Mouse (Mus musculus) heart, adult 2 months (tissue): ENCODE data around the gene Lfng. TPM values are rescaled to one million over a fixed set of nuclear protein-coding genes. Genes with fewer than 3 reads are reported as not detected.

Source experiments
- DNase-seq, 2 experiments: peaks; one replicate each; pipeline ENCODE4 v3.0.0; 2021
- H3K27ac ChIP-seq: fragments of 200-600 bp; 2 replicates; pipeline ENCODE4 v1.8.1; 2022
- H3K27me3 ChIP-seq: fragments of 200-500 bp; 2 replicates; pipeline ENCODE4 v1.6.1; 2012; ENCODE audit warnings: mild to moderate bottlenecking, low read length, inconsistent platforms, mixed read lengths; ENCODE audit not compliant: control insufficient read depth, insufficient read depth
- H3K36me3 ChIP-seq: fragments of 200-500 bp; 2 replicates; pipeline ENCODE4 v1.6.1; 2012; ENCODE audit warnings: low read length, inconsistent platforms; ENCODE audit not compliant: control insufficient read depth, insufficient read depth
- H3K4me1 ChIP-seq: fragments of 200-500 bp; 2 replicates; pipeline ENCODE4 v1.6.1; 2011; ENCODE audit warnings: low read length; ENCODE audit not compliant: control insufficient read depth, insufficient read depth
- H3K4me3 ChIP-seq: fragments of 200-600 bp; 2 replicates; pipeline ENCODE4 v1.8.1; 2022
- H3K79me2 ChIP-seq: fragments of 200-500 bp; replicated peaks from 2 replicates; pipeline ENCODE4 v1.6.1; 2012; ENCODE audit warnings: mild to moderate bottlenecking, inconsistent platforms, low read length, moderate library complexity, mixed read lengths; ENCODE audit not compliant: control insufficient read depth, insufficient read depth
- H3K9ac ChIP-seq: fragments of 200-500 bp; 2 replicates; pipeline ENCODE4 v1.6.1; 2012; ENCODE audit warnings: low read depth, mild to moderate bottlenecking, control low read depth, inconsistent platforms, low read length, mixed read lengths
- CTCF ChIP-seq: fragments of 200-600 bp; IDR thresholded peaks from 2 replicates; pipeline ENCODE4 v1.8.1; 2022; ENCODE audit warnings: antibody characterized with exemption, mild to moderate bottlenecking, moderate library complexity
- EP300 ChIP-seq: fragments of 200-500 bp; IDR thresholded peaks from 2 replicates; pipeline ENCODE4 v1.6.1; 2011; ENCODE audit warnings: low read depth, low read length, control low read depth; ENCODE audit not compliant: insufficient read depth
- POLR2A ChIP-seq: fragments of 200-500 bp; IDR thresholded peaks from 2 replicates; pipeline ENCODE4 v1.6.1; 2011; ENCODE audit warnings: mild to moderate bottlenecking, low read depth, low read length, control low read depth; ENCODE audit not compliant: insufficient read depth
- WGBS: fragments of 180-500 bp; shearing (Covaris S2); methylation state at CpG from one replicate; pipeline ENCODE4 v1.1.7; 2018; 5-methylcytosine and 5-hydroxymethylcytosine counted together
- intact Hi-C: fragments of 180-260 bp; cut with DNase I; formaldehyde crosslinking; loops from one replicate; pipeline ENCODE4 v1.15.1; 2025
- polyA plus RNA-seq: library from polyadenylated mRNA; depleted of rRNA; stranded (reverse); fragments of >200 nt; gene quantifications from 2 replicates; pipeline ENCODE4 v1.2.3, GENCODE M21; 2012
- total RNA-seq, 2 experiments: library from RNA; stranded (reverse); gene quantifications; 2 replicates each; pipeline ENCODE4 v1.2.3; 2021

The Lfng gene
- total and polyA plus RNA-seq, 3 experiments, result 7.4 to 23.1 (median 11.5) TPM

- TF ChIP-seq EP300, result peak; percentile 73; the same call in 1 of the 2 replicates
- 0 out of 2 replicates have a peak, but pooled peaks have one; percentile 35 for TF ChIP-seq POLR2A
- TF ChIP-seq CTCF, result no peak
- H3K79me2 ChIP-seq, result no peaks in the 10 kb centered on the region
- intact Hi-C loops, result no loop called here
- H3K27ac ChIP-seq, result peak overlapping the region; percentile 76
- peak; percentile 87 to 92 for DNase-seq
- peaks cover 27% of the 10 kb centered on the region for H3K4me1 ChIP-seq
- H3K9ac ChIP-seq, result no peak overlapping the region
- WGBS, result 5% methylated on average over 10 of the region's 10 CpGs
- no peaks in the 10 kb centered on the region for H3K27me3 ChIP-seq
- H3K36me3 ChIP-seq, result no peaks in the 10 kb centered on the region
- H3K4me3 ChIP-seq, result no peak overlapping the region
These were observed 35.4 kb upstream of the Lfng start for GRCm38 (mm10) chr5:140571673-140572072.

- H3K36me3 ChIP-seq, result no peaks in the 10 kb centered on the region
- TF ChIP-seq CTCF (no peak), EP300 (0 out of 2 replicates have a peak, but pooled peaks have one; percentile 28)
- DNase-seq, result peak; percentile 70 to 81
- no peak overlapping the region for H3K4me3 ChIP-seq
- H3K27ac ChIP-seq, result peak overlapping the region; percentile 76
- 41% methylated on average over 6 of the region's 6 CpGs for WGBS
- no peaks in the 10 kb centered on the region for H3K79me2 ChIP-seq
- H3K27me3 ChIP-seq, result no peaks in the 10 kb centered on the region
- H3K4me1 ChIP-seq, result peaks cover 25% of the 10 kb centered on the region
- intact Hi-C loops, result no loop called here
- no peak overlapping the region for H3K9ac ChIP-seq
These were observed 34.5 kb upstream of the Lfng start for GRCm38 (mm10) chr5:140572611-140573010.

DNA sequence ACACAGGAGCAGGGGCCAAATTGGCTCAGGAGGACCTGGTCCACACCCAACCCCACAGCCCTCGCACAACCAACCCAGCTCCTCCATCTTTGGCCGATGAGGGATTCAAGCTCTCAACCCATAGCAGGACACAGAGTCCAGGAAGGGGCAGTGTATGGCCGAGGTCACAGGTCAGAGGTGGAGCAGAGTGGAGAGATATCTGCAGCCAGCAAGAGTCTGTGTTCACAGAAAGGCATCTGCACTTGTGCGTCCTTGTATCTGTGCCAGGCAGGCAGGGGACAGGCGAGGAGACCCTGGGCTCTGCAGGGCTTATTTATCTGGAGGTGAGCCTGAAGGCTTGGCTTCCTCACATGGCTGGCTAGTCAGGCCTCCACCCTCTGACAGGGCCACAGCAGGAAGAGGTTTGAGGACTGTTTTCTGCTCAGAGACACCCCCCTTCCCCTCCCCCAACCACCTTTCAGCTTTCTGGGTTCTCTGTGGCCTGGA, 31.7 kb upstream of the Lfng start:
- Histone ChIP-seq H3K79me2 (no peaks in the 10 kb centered on the region), H3K4me1 (peaks cover 19% of the 10 kb centered on the region), H3K27me3 (no peaks in the 10 kb centered on the region), H3K4me3 (no peak overlapping the region), H3K27ac (peak overlapping the region; percentile 62), H3K9ac (no peak overlapping the region), H3K36me3 (no peaks in the 10 kb centered on the region)
- peak; percentile 72 to 79 for DNase-seq
- intact Hi-C loops, result loop anchor here (1.0 kb wide), 1 partner anchor 31 kb away; no protein-coding TSS in a partner anchor
- TF ChIP-seq EP300 (0 out of 2 replicates have a peak, but pooled peaks have one; percentile 0), CTCF (no peak)
- WGBS, result 30% methylated on average over 5 of the region's 5 CpGs

GRCm38 (mm10) chr5:140579221-140579620, 27.9 kb upstream of the Lfng start:
- intact Hi-C loops, result no loop called here
- Histone ChIP-seq H3K36me3 (no peaks in the 10 kb centered on the region), H3K79me2 (no peaks in the 10 kb centered on the region), H3K4me1 (peaks cover 12% of the 10 kb centered on the region), H3K4me3 (no peak overlapping the region), H3K27ac (no peak overlapping the region), H3K27me3 (no peaks in the 10 kb centered on the region), H3K9ac (no peak overlapping the region)
- WGBS, result 79% methylated on average over 9 of the region's 9 CpGs
- no peak for DNase-seq
- TF ChIP-seq CTCF (no peak), EP300 (no peak), POLR2A (no peak)

DNA sequence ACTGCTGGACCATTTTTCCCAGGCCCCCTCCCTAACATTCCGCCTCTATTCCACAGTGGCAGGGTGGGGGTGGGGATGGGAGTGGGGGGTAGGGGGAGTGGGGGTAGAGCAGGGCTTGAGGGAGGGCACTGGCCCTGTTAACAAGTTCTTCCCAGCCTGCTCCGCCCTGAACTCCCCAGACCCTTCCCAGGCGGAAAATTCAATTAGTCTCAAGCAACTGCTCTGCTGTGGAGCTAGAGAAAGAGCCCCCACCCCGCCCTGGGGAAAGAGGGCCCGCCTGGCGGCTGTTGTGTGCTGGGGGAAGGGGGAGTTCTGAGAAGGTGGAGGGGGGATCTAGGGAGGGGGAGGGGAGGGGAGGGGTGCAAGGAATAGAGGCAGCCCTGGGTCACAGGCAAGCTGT, 27.3 kb upstream of the Lfng start:
- TF ChIP-seq CTCF, result no peak
- TF ChIP-seq EP300, result no peak
- no peak for TF ChIP-seq POLR2A
- Histone ChIP-seq H3K27ac (no peak overlapping the region), H3K4me1 (peaks cover 9% of the 10 kb centered on the region), H3K27me3 (no peaks in the 10 kb centered on the region), H3K4me3 (no peak overlapping the region), H3K79me2 (no peaks in the 10 kb centered on the region), H3K36me3 (no peaks in the 10 kb centered on the region), H3K9ac (no peak overlapping the region)
- intact Hi-C loops, result no loop called here
- DNase-seq, result no peak
- WGBS, result 90% methylated on average over 6 of the region's 6 CpGs

DNA sequence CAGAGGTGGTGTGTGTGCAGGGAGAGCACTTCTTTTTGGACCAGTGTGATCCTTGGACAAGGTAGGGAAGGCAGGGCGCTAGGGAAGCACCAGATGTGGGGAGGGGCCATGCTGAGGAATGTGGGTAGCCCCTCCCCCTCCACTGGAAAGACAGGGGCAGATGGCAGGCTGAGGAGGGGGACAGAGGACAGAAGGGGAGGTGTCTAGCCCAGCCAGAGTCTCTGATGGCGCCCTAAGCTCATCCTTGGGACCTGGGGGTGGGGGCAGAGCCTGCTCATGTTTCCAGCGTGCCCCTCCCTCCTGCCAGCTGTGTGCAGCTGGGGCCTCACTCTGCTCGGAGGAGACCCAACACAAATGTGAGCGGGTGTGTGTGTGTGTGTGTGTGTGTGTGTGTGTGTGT, 25.6 kb upstream of the Lfng start:
- 34% methylated on average over 3 of the region's 5 CpGs for WGBS
- no peaks in the 10 kb centered on the region for H3K27me3 ChIP-seq
- H3K36me3 ChIP-seq, result no peaks in the 10 kb centered on the region
- DNase-seq, result peak in 1 of 2 experiments; percentile 57
- H3K79me2 ChIP-seq, result no peaks in the 10 kb centered on the region
- no peak overlapping the region for H3K9ac ChIP-seq
- H3K4me1 ChIP-seq, result no peaks in the 10 kb centered on the region; the same call in 1 of the 2 replicates
- TF ChIP-seq CTCF, result no peak
- no peak for TF ChIP-seq POLR2A
- TF ChIP-seq EP300, result no peak
- H3K27ac ChIP-seq, result no peak overlapping the region
- intact Hi-C loops, result no loop called here
- H3K4me3 ChIP-seq, result no peak overlapping the region
